Mouse (Mus musculus) myocyte (in vitro differentiated cells): ENCODE data around the gene Ssbp3.

ENCODE experiments used
- CEBPB ChIP-seq: IDR thresholded peaks from 2 replicates; pipeline ENCODE4 v1.6.1; 2011; ENCODE audit warnings: mild to moderate bottlenecking, moderate library complexity; ENCODE audit not compliant: poor library complexity, insufficient read depth, severe bottlenecking
- E2F4 ChIP-seq: IDR thresholded peaks from one replicate; pipeline ENCODE4 v1.6.1; 2011; ENCODE audit warnings: mild to moderate bottlenecking, control low read depth, moderate library complexity; ENCODE audit not compliant: insufficient read depth
- MAX ChIP-seq: IDR thresholded peaks from one replicate; pipeline ENCODE4 v1.6.1; 2011; ENCODE audit warnings: low read depth, mild to moderate bottlenecking, control low read depth
- MYOD1 ChIP-seq, 3 experiments: IDR thresholded peaks; one replicate each; pipeline ENCODE4 v1.6.1; 2011; ENCODE audit warnings: control low read depth in 2 of 3, low read depth in 2 of 3, mild to moderate bottlenecking in 2 of 3, moderate library complexity in 1 of 3; ENCODE audit not compliant: insufficient read length in 2 of 3, control insufficient read depth in 1 of 3
- MYOG ChIP-seq, 3 experiments: IDR thresholded peaks; one replicate each; pipeline ENCODE4 v1.6.1; 2011; ENCODE audit warnings: control low read depth in 2 of 3, low read depth in 2 of 3, mild to moderate bottlenecking in 2 of 3; ENCODE audit not compliant: insufficient read length in 2 of 3, control insufficient read depth in 1 of 3, insufficient read depth in 1 of 3
- POLR2A ChIP-seq: IDR thresholded peaks from one replicate; pipeline ENCODE4 v1.6.1; 2011; ENCODE audit warnings: low read depth, mild to moderate bottlenecking, control low read depth, moderate library complexity; ENCODE audit not compliant: insufficient read length
- POLR2AphosphoS2 ChIP-seq: IDR thresholded peaks from one replicate; pipeline ENCODE4 v1.6.1; 2011; ENCODE audit warnings: low read depth, control low read depth; ENCODE audit not compliant: insufficient read length
- REST ChIP-seq: IDR thresholded peaks from one replicate; pipeline ENCODE4 v1.6.1; 2011; ENCODE audit warnings: mild to moderate bottlenecking, control low read depth, moderate library complexity; ENCODE audit not compliant: insufficient read depth, insufficient read length
- SRF ChIP-seq: IDR thresholded peaks from one replicate; pipeline ENCODE4 v1.6.1; 2011; ENCODE audit warnings: low read depth; ENCODE audit not compliant: control insufficient read depth, insufficient read length
- TCF12 ChIP-seq: IDR thresholded peaks from one replicate; pipeline ENCODE4 v1.6.1; 2011; ENCODE audit warnings: mild to moderate bottlenecking, control low read depth; ENCODE audit not compliant: poor library complexity, insufficient read depth, severe bottlenecking
- USF1 ChIP-seq: IDR thresholded peaks from one replicate; pipeline ENCODE4 v1.6.1; 2011; ENCODE audit warnings: low read depth, mild to moderate bottlenecking, control low read depth, moderate library complexity

DNA sequence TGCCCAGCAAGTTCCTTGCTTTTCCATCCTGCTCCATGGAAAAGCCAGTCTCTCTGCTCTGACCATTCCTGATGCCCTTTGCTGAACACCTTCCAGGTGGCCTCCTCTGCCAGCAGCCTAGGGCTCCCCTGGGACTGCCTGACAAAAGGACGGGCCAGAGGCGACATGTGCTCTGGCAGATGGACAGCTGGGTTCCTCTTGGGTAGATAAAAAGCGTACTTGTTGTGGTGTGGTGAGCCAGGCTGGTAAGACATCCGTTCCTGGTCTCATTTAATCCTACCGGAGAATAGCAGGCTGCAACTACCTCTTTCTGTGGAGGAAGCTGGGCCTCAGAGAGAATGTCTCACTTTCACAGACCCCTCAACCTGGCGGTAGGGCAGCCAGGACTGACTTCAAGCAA lies 185.5 kb downstream of the Ssbp3 start:
- TF ChIP-seq E2F4 (no peak), POLR2A (no peak), POLR2AphosphoS2 (no peak), MYOG (IDR thresholded peaks at IDR 0.05; ENCODE audit: control insufficient read depth in 1 of 3, insufficient read depth in 1 of 3, insufficient read length in 2 of 3, low read depth in 2 of 3) (peak in 1 of 3 experiments; percentile 60), TCF12 (no peak), MAX (no peak), MYOD1 (IDR thresholded peaks at IDR 0.05; ENCODE audit: control insufficient read depth in 1 of 3, insufficient read length in 2 of 3, low read depth in 2 of 3) (peak in 1 of 3 experiments; percentile 39), CEBPB (no peak), USF1 (no peak), SRF (no peak), REST (no peak)
